Mouse (Mus musculus) frontal cortex, adult 2 months (tissue): ENCODE measurements around the gene Cdc42ep4. TPM values are rescaled to one million over a fixed set of nuclear protein-coding genes. Genes with fewer than 3 reads are reported as not detected.

Source experiments
- DNase-seq, 2 experiments: peaks; one replicate each; pipeline ENCODE4 v3.0.0; 2022; ENCODE audit warnings: low spot score in 1 of 2; ENCODE audit errors: extremely low spot score in 1 of 2
- polyA plus RNA-seq: library from polyadenylated mRNA; depleted of rRNA; stranded (reverse); fragments of >200 nt; gene quantifications from 2 replicates; pipeline ENCODE4 v1.2.3, GENCODE M21; 2012; rRNA removed

Gene Cdc42ep4
- polyA plus RNA-seq, 1 experiment: 27.9 TPM

DNA sequence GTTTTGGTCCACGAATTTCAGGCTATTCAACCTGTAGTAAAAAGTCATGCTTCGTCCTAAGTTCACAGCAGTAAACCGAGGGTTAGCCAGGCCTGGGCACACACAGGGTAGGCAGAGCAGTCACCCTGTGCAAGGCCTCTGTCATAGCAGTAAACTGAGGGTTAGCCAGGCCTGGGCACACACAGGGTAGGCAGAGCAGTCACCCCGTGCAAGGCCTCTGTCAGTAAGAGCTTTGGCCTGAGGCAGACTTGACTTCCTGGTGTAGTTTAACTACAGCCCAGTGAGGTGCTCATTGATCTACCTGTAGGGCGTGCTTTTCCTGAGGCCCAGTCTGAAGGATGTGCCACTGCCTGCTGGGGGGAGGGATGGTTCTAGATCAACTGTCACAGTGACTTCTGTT lies 60.4 kb downstream of the Cdc42ep4 start:
- DNase-seq: no peak

DNA sequence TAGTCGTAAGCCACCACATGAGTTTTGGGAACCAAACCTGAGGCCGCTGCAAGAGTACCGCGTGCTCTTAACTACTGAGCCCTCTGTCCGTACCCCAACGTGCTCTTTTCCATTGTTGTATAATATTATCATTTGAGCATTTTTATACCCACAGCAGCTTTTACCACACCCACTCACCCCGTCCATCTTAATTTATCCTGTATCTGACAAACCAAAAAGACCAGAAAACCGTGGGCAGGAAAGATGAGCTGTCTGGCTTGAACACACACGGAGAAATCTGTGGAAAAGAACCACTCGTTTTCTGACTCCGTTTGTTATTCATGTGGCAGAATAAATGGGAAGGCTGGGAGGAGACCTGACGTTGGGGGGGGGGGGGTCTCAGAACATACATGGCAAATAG lies 61.2 kb downstream of the Cdc42ep4 start:
- DNase-seq: peak in 1 of 2 experiments; percentile 60

DNA sequence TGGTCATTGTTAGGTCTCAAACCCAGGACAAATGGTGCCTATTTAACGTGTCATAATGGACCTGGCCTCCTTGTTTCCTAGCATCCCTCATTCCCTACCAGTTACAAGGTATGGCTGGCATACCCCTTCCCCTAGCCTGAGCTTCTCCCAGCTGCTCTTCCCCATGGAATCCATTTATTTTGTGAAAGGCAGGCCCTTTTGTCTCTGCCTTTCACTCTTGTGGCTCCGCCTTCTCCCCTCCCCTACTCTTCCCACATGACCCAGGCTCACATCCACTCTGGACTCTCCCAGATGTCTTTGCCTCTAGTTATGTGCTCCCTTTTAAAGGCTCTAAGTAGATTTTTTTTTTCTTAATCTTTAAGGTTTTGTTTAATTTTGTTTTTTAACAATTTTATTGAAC lies 64.7 kb downstream of the Cdc42ep4 start:
- no peak for DNase-seq

DNA sequence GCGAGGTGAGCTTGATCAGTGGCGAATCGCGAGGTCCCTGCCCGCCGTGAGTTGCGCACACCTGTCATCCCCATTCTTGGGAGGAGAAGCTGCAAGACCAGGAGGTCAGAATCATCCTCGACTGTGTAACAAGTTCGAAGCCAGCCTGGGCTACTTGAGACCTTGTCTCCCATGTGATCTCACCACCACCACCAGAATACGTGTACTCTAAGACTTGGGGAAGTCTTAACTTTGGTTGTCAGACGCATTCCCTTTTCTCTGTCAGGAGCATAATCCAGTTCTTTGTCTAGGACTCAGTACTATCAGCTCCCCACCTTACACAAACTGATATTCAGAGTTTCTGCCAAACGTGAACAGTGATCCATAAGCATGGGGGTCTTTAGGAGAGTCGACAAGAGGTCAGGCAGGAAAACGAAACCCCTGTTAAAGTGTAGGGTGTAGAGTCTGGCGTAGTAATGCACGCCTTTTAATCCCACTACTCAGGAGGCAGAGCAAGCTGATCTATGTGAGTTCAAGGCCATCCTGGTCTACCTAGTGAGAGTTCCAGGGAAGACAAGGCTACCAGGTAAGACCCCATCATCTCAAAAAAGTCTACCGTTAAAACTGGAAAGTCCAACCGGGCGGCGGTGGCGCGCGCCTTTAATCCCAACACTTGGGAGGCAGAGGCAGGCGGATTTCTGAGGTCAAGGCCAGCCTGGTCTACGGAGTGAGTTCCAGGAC lies 66.8 kb downstream of the Cdc42ep4 start:
- no peak for DNase-seq

DNA sequence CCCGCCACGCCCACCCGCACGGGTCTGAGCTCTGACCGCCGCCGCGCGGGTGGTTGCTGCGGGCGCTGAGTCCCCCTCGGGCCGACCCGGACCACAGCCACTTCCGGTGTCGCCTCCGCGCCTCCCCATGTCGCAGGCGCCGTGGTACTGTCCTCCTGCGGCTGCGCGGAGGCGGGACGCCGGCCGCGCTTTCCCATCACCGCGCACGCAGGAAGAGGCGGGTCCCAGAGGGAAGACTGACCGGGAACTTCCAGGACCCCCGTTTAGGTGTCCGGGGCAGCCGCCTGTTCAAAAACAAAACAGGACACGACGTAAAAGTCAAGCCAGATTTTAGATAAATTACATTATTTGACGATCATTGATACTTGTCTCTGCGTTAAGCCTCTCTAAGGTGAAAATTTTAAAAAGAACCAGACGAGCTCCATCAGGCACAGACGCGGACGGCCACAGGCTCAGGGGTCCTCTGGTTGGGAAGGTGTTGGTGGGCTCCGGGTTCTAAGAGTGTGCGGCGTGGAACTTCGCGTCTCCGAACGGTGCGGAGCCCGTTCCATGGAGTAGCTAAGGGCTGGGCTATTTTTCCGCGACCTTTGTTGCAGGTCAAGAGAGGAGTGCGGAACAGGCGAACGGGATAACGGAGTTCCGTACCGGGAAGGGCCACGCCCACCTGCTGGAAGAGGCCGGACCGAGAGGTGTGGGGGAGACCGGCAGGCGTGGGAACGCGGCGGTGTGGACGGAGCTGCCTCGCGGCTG lies 67.5 kb downstream of the Cdc42ep4 start, which contains the start of the genes Fam104a and D11Wsu47e:
TSS of gene Fam104a (minus strand) at position 199 of the 750 bp plus-strand sequence.
TSS of gene D11Wsu47e (plus strand) at position 456 of the 750 bp plus-strand sequence.
- peak; percentile 92 to 97 for DNase-seq

DNA sequence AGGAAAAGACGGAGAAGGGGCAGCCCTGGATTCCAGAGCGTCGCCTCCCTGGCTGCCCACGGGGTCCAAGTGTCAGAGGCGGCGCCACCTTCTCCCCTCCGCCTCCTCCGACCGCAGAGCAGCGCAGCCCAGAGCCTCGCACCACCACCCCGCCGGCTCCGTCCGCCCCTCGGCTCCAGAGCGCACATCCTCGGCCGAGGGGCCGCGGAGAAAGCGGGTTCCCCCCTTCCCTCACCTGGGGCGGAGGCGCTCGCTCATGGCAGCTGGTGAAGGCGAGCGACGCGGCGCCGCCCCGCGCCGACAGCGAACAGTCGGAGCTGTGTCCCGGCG lies 68.1 kb downstream of the Cdc42ep4 start:
- DNase-seq: no peak

DNA sequence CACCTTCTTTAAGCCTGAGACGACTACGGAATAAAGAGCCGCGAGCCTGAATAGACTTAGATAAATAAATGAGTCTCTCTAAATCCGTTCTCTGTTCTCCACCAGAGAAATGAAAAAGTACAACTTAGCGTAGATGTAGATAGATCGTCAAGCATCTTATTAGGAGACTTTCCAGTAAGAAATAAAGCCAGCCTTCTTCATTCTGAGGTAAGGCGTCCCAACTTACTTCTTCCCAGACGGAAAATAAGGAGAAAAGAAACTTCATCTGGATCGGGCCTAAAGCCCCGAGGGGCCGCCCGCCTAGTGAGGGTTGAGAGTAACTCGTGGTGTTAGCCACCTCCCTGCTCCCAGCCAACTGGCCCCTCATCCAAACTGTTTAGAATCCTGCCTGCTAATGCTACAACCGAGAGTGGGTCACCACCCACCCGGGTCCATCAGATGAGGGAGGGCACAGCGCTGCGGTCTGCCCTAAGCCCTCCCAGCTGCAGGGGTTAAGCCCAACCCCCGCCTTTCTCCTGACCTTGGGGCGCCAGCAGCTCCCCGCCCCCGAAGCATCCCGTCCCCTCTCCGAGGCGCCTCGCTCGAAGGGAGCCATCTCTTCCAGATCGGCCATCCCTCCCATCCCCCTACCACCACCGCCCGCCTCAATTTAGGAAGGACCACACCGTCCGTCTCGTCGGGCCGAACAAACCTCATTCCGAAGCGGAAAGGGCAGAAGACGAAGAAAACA lies 68.6 kb downstream of the Cdc42ep4 start:
- no peak for DNase-seq

DNA sequence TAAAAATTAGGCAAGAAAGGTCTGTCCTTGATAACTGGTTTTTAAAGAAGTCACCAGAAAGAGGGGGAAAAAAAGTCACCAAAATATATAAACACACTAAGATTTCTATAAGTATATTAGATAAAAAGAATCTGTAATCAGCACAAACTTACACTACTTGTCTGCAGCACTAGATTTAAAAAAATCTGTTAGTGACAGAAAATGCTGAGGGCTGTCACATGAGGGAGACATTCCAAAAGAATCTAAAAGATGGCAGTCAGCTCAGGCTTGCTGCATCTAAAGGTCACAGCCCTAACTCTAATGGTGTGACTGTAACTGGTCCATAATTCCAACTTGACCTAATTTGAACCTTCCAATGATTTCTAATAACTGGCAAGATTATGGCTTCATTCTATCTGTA lies 69.7 kb downstream of the Cdc42ep4 start:
- no peak for DNase-seq

DNA sequence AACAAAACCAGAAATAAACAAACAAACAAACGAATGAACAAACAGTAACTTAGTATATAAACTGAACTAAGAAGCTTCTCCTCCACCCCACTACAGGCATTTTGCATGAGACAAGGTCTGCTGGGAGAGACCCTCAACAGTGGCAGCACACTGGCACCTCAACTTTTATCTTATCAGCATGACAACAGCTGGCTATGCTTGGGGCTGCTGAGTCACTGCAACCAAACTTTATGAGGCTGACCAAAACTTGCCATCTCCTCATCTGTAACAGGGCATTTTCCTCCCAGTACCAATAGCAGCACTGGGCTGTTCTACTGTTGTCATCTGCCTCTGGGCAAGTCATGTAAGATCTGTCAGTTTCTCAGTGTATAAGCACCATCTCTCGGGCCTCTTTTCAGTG lies 70.7 kb downstream of the Cdc42ep4 start:
- no peak for DNase-seq

DNA sequence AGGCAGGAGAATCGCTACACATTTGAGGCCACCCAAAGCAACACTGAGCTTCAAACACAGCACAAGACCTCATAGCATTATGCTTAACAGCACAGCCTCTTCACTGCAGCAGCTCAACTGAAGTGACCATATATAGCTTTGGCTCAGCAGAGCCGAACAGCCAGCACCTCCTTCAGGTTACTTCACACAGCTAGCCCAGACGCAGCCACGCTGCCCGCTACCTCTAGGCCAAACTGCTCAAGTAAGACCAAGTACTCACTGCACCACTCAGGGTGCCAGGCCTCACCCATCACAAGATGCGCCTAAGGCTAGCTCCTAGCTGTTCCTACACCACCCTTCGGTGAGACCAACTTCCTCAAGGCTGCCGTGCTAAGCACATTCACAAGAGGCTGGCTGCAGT lies 73.3 kb downstream of the Cdc42ep4 start:
- no peak for DNase-seq

DNA sequence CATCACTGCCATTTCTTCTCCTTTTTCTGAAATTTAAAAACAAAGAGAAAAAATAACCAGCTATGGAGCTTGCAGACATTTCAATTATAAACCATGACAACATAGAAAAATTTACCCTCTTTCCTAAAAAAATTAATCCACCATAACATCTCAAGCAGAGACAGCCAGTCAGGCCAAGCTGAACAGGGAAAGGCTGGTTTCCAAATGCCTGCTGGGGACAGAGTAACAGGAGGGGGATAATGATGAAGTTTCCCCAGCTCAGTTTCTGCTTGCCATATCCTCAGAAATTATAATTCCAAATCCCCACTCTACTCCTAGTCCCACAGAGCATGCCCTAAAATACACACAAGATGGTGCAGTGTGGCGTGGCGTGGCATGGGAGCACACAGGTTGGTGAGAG lies 74.3 kb downstream of the Cdc42ep4 start:
- DNase-seq: no peak

Other genes with a start within 250 kb of the Cdc42ep4 start
- 15.3 and 18.3 TPM in 2 replicates for gene Sstr2, start 132.5 kb downstream of the Cdc42ep4 start, polyA plus RNA-seq
- 59.1 and 61.1 TPM in 2 replicates for gene Cog1, start 102.7 kb downstream of the Cdc42ep4 start, polyA plus RNA-seq
- gene Slc39a11, start 101.8 kb downstream of the Cdc42ep4 start, polyA plus RNA-seq: 11.2 and 12.3 TPM in 2 replicates
- 27.9 and 28.8 TPM in 2 replicates for gene Fam104a, start 67.7 kb downstream of the Cdc42ep4 start, polyA plus RNA-seq
- 12.9 and 16.4 TPM in 2 replicates for gene D11Wsu47e, start 67.5 kb downstream of the Cdc42ep4 start, polyA plus RNA-seq
- gene Cpsf4l, start 41.9 kb downstream of the Cdc42ep4 start, polyA plus RNA-seq: 0.22 TPM in 1 of 2 replicates, not detected in the other